ENCODE assay signal across 8 mouse cellular contexts in the genomic region with DNA sequence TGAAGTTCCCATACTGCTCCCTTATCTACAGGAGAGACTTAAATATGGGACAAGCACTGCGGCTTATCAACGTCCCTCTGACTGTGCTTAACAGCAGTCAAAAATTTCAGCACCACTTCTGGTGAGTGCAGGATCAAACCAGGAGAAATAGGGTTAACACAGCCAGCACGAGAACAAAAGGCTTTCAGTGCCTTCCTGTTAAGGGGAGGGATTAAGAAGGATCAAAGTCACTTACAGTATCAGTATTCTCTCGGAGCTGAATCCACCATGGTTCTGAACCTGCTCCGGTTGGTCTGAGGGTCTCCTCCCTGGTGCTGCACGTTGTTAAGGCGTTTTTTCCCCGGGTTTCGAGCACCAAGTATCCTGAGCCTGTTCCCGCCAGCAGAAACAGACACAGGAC. TPM values are rescaled to one million over a fixed set of nuclear protein-coding genes. Genes with fewer than 3 reads are reported as not detected.
DNase-seq lines count a peak whose midpoint lies in the region; ATAC-seq lines count a peak whose summit lies in the region.
"Not testable (repeated sequence)": the region's sequence is repeated elsewhere in the genome, so short reads cannot be mapped to it uniquely, and the experiment has no call there.

No protein-coding gene starts in this region.

- H3K27ac ChIP-seq in embryonic facial prominence, embryonic 15.5 days (replicated peaks); heart, embryonic 13.5 days (replicated peaks); limb, embryonic 12.5 days; midbrain, embryonic 16.5 days (ENCODE audit: low read length): not testable (repeated sequence)
- H3K27ac ChIP-seq in intestine, embryonic 14.5 days (ENCODE audit: low read depth), result peak overlapping the region; percentile 43; the same call in 1 of the 2 replicates
- peak overlapping the region; percentile 83 for H3K27ac ChIP-seq in lung, embryonic 15.5 days
- peak overlapping the region; percentile 65; the same call in 1 of the 2 replicates for H3K27ac ChIP-seq in stomach, embryonic 15.5 days

- H3K4me3 ChIP-seq in embryonic facial prominence, embryonic 15.5 days (replicated peaks), result peak overlapping the region; percentile 27
- peak overlapping the region; percentile 40 for H3K4me3 ChIP-seq in heart, embryonic 13.5 days
- H3K4me3 ChIP-seq in intestine, embryonic 14.5 days (ENCODE audit: low read depth, low read length), result peak overlapping the region; percentile 15; the same call in 1 of the 2 replicates
- H3K4me3 ChIP-seq in limb, embryonic 12.5 days (replicated peaks), result peak overlapping the region; percentile 23
- peak overlapping the region; percentile 35 for H3K4me3 ChIP-seq in lung, embryonic 15.5 days
- peak overlapping the region; percentile 8 for H3K4me3 ChIP-seq in midbrain, embryonic 16.5 days (ENCODE audit: low read depth, low read length)
- H3K4me3 ChIP-seq in stomach, embryonic 15.5 days (replicated peaks), result peak overlapping the region; percentile 26

- H3K9ac ChIP-seq in embryonic facial prominence, embryonic 15.5 days; intestine, embryonic 14.5 days (ENCODE audit: low read length); limb, embryonic 12.5 days (replicated peaks); midbrain, embryonic 16.5 days (ENCODE audit: low read depth, low read length); stomach, embryonic 15.5 days: not testable (repeated sequence)
- H3K9ac ChIP-seq in heart, embryonic 13.5 days, result peak overlapping the region; percentile 41
- H3K9ac ChIP-seq in lung, embryonic 15.5 days, result peak overlapping the region; percentile 34; the same call in 1 of the 2 replicates

- DNase-seq in T-cell, adult 2 months (ENCODE audit: low spot score), result peak; percentile 26
- not testable (repeated sequence) for DNase-seq in intestine, embryonic 14.5 days (ENCODE audit: low spot score)

- not testable (repeated sequence) for H3K36me3 ChIP-seq in embryonic facial prominence, embryonic 15.5 days; heart, embryonic 13.5 days; intestine, embryonic 14.5 days (ENCODE audit: control insufficient read depth, insufficient read depth, low read length); limb, embryonic 12.5 days; lung, embryonic 15.5 days; midbrain, embryonic 16.5 days (ENCODE audit: control insufficient read depth, insufficient read depth, low read length); stomach, embryonic 15.5 days

- H3K4me2 ChIP-seq in embryonic facial prominence, embryonic 15.5 days (replicated peaks), result peak overlapping the region; percentile 43
- peak overlapping the region; percentile 67 for H3K4me2 ChIP-seq in heart, embryonic 13.5 days
- peak overlapping the region; percentile 34 for H3K4me2 ChIP-seq in intestine, embryonic 14.5 days (ENCODE audit: low read length)
- peak overlapping the region; percentile 42 for H3K4me2 ChIP-seq in limb, embryonic 12.5 days
- H3K4me2 ChIP-seq in lung, embryonic 15.5 days, result peak overlapping the region; percentile 51
- H3K4me2 ChIP-seq in midbrain, embryonic 16.5 days (ENCODE audit: low read length), result peak overlapping the region; percentile 39
- peak overlapping the region; percentile 44 for H3K4me2 ChIP-seq in stomach, embryonic 15.5 days

- H3K4me1 ChIP-seq in embryonic facial prominence, embryonic 15.5 days; intestine, embryonic 14.5 days (replicated peaks; ENCODE audit: control insufficient read depth, insufficient read depth, low read length); limb, embryonic 12.5 days (replicated peaks); lung, embryonic 15.5 days; midbrain, embryonic 16.5 days (ENCODE audit: control insufficient read depth, insufficient read depth, low read length); stomach, embryonic 15.5 days: not testable (repeated sequence)
- H3K4me1 ChIP-seq in heart, embryonic 13.5 days, result peaks cover 12% of the 10 kb centered on the region

- ATAC-seq in embryonic facial prominence, embryonic 15.5 days (ENCODE audit: insufficient number of reproducible peaks, low FRiP score, low TSS enrichment, low read depth); heart, embryonic 13.5 days (ENCODE audit: extremely low read depth, insufficient number of reproducible peaks, low FRiP score, low TSS enrichment); limb, embryonic 12.5 days (ENCODE audit: insufficient number of reproducible peaks, insufficient read depth, low FRiP score, low TSS enrichment, low read depth): not testable (repeated sequence)
- peak; percentile 78; the same call in 1 of the 2 replicates for ATAC-seq in intestine, embryonic 14.5 days (replicated peaks; ENCODE audit: low FRiP score, low TSS enrichment, low read depth)
- peak; percentile 71 for ATAC-seq in lung, embryonic 15.5 days (ENCODE audit: borderline replicate concordance, extremely low read depth, low FRiP score, low TSS enrichment)
- peak; percentile 84 for ATAC-seq in midbrain, embryonic 16.5 days
- peak; percentile 76 for ATAC-seq in stomach, embryonic 15.5 days (ENCODE audit: insufficient read depth, low FRiP score, low read depth)

- H3K9me3 ChIP-seq in embryonic facial prominence, embryonic 15.5 days (replicated peaks); heart, embryonic 13.5 days; intestine, embryonic 14.5 days (ENCODE audit: control insufficient read depth, low read length); limb, embryonic 12.5 days; lung, embryonic 15.5 days; midbrain, embryonic 16.5 days (replicated peaks; ENCODE audit: control insufficient read depth, low read length, poor library complexity, severe bottlenecking); stomach, embryonic 15.5 days: not testable (repeated sequence)

- H3K27me3 ChIP-seq in embryonic facial prominence, embryonic 15.5 days; heart, embryonic 13.5 days (replicated peaks); intestine, embryonic 14.5 days (replicated peaks; ENCODE audit: control insufficient read depth, insufficient read depth, low read length); limb, embryonic 12.5 days; lung, embryonic 15.5 days; midbrain, embryonic 16.5 days (ENCODE audit: control insufficient read depth, insufficient read depth, low read depth, low read length); stomach, embryonic 15.5 days (replicated peaks): not testable (repeated sequence)

- WGBS in embryonic facial prominence, embryonic 15.5 days, result 8% methylated on average over 10 of the region's 10 CpGs
- 4% methylated on average over 10 of the region's 10 CpGs for WGBS in heart, embryonic 13.5 days
- WGBS in intestine, embryonic 14.5 days, result 25% methylated on average over 10 of the region's 10 CpGs
- WGBS in limb, embryonic 12.5 days, result 25% methylated on average over 10 of the region's 10 CpGs
- 7% methylated on average over 10 of the region's 10 CpGs for WGBS in lung, embryonic 15.5 days
- WGBS in midbrain, embryonic 16.5 days, result 12% methylated on average over 10 of the region's 10 CpGs
- 13% methylated on average over 10 of the region's 10 CpGs for WGBS in stomach, embryonic 15.5 days

RNA-seq across cellular contexts. Expression of gene Samd9l, which starts 58.4 kb away (rescaled TPM):
- 2.0 and 2.3 TPM in 2 replicates for polyA plus RNA-seq in embryonic facial prominence, embryonic 15.5 days (2015; fragmentation: Nextera tagmentation; extraction: Ambion mirVana)
- polyA plus RNA-seq in heart, embryonic 13.5 days (2015; fragmentation: Nextera tagmentation; extraction: Ambion mirVana), result 1.4 and 1.5 TPM in 2 replicates
- polyA plus RNA-seq in intestine, embryonic 14.5 days (2014; fragmentation: Nextera tagmentation; extraction: Ambion mirVana), result 6.5 and 7.1 TPM in 2 replicates
- polyA plus RNA-seq in limb, embryonic 12.5 days (2016; fragmentation: Nextera tagmentation; extraction: Ambion mirVana), result 0.64 and 0.77 TPM in 2 replicates
- polyA plus RNA-seq in lung, embryonic 15.5 days (2015; fragmentation: Nextera tagmentation; extraction: Ambion mirVana), result 6.2 and 6.7 TPM in 2 replicates
- polyA plus RNA-seq in midbrain, embryonic 16.5 days (2015; fragmentation: Nextera tagmentation; extraction: Ambion mirVana), result 1.3 and 1.5 TPM in 2 replicates
- polyA plus RNA-seq in stomach, embryonic 15.5 days (2015; fragmentation: Nextera tagmentation; extraction: Ambion mirVana), result 10.2 and 11.5 TPM in 2 replicates
